Mouse (Mus musculus): ENCODE data around the gene Adcyap1.

Adcyap1 gene

GRCm38 (mm10) chr17:93198717-93199116, at the start of gene Adcyap1:
TSS of gene Adcyap1 (plus strand) at chr17:93199017.
- no peak for DNase-seq (ENCODE audit: low spot score)

GRCm38 (mm10) chr17:93158280-93158851, 40.5 kb upstream of the Adcyap1 start:
- DNase-seq (ENCODE audit: low spot score) = peak; percentile 71

GRCm38 (mm10) chr17:93169572-93169971, 29.2 kb upstream of the Adcyap1 start:
- no peak for DNase-seq (ENCODE audit: low spot score)

GRCm38 (mm10) chr17:93196846-93197245, 2.0 kb upstream of the Adcyap1 start:
- peak; percentile 12 for DNase-seq (ENCODE audit: low spot score)

- peak; percentile 7 for DNase-seq (ENCODE audit: low spot score)
Measured at GRCm38 (mm10) chr17:93198213-93198612, 604 bp upstream of the Adcyap1 start.

- DNase-seq (ENCODE audit: low spot score) = no peak
Measured at GRCm38 (mm10) chr17:93199218-93199617, 401 bp downstream of the Adcyap1 start.

- DNase-seq (ENCODE audit: low spot score) = no peak
Measured at GRCm38 (mm10) chr17:93199747-93200146, 930 bp downstream of the Adcyap1 start.

GRCm38 (mm10) chr17:93200386-93201264, 1.8 kb downstream of the Adcyap1 start:
- no peak for DNase-seq (ENCODE audit: low spot score)

GRCm38 (mm10) chr17:93201265-93201925, 2.6 kb downstream of the Adcyap1 start:
- DNase-seq (ENCODE audit: low spot score) = no peak

- no peak for DNase-seq (ENCODE audit: low spot score)
Measured at GRCm38 (mm10) chr17:93202165-93203075, 3.6 kb downstream of the Adcyap1 start.

- DNase-seq (ENCODE audit: low spot score) = no peak
Measured at GRCm38 (mm10) chr17:93203076-93204031, 4.5 kb downstream of the Adcyap1 start.

- no peak for DNase-seq (ENCODE audit: low spot score)
Measured at GRCm38 (mm10) chr17:93217785-93218184, 19.0 kb downstream of the Adcyap1 start.

- DNase-seq (ENCODE audit: low spot score) = no peak
Measured at GRCm38 (mm10) chr17:93218640-93219039, 19.8 kb downstream of the Adcyap1 start.

- DNase-seq (ENCODE audit: low spot score) = no peak
Measured at GRCm38 (mm10) chr17:93237355-93237754, 38.5 kb downstream of the Adcyap1 start.
